Mouse (Mus musculus): ENCODE data around the gene Spryd4. TPM values are rescaled to one million over a fixed set of nuclear protein-coding genes. Genes with fewer than 3 reads are reported as not detected.
A peak's percentile ranks its signal among the peaks of the same experiment; 100 is the strongest.
"Not testable (repeated sequence)": the region's sequence is repeated elsewhere in the genome, so short reads cannot be mapped to it uniquely, and the experiment has no call there.

Gene Spryd4
- total RNA-seq, 2 experiments from 2014 or later: 31.0 to 35.6 TPM

DNA sequence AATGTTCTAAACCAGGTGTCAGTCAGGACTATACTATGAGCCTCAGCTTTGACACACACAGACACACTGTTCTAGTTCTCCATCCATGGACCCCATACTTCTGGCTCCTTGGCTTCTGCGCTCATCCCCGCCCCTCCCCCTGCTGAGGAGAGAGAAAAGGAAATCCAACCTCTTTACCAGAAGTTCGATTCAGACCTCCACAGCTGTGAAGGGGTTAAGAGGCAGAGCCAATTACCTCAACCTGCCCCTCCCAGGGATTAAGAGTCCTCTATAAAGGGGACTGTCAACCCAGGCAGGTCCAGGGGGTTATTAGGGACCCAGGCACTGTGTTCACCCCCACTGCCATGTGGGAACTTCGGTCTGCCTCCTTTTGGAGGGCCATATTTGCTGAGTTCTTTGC lies 13.9 kb upstream of the Spryd4 start, which contains the start of gene Mip:
Gene Mip, plus strand, starts transcription at position 301 of the 400 bp plus-strand sequence.
- no peak for DNase-seq

DNA sequence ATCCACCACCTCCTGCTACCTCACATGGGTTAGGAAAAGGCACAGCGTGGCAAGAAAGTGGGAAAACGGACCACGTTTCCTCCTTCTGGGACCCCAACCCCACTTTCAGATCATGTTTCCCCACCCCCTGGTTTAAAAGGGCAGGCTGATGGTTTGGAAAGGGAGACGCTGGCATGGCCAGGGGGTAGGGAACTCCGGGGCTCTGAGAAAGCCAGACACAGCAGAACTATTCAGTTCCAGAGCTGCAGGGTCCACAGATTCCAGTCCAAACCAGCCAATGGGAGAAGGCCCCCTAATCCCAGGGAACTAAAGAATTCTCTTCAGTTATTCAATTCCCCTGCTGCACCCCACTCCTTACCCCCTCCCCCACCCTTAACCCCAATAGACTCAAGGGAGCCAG lies 13.5 kb upstream of the Spryd4 start:
- DNase-seq: no peak

DNA sequence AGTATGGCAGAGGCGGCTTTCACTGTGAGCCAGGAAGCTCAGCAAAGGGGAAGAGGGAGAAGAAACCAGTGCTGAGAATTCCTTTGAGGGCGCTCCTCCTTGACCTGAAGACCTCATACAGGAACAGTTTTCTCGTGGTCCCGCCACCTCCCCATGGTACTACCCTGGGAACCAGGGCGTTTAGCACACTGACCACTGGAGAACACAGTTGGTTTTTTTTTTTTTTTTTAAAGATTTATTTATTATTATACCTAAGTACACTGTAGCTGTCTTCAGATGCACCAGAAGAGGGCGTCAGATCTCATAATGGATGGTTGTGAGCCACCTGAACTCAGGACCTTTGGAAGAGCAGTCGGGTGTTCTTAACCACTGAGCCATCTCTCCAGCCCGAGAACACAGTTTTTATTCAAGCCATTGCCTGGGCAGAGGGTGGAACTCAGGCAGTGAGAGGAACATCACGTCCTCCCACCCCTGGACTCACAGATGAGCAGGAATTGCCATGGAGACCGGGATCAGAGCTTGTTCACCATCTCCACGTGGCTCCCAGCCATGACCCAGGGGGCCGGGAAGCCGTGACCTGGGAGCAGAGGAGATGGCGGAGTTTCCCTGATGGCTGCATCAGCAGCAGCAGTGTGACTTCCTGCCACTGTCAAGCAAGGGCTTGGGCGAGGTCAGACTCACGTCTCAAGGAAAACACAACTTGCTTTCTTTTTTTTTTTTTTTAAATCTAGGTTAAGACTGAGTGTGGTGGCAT lies 10.1 kb upstream of the Spryd4 start:
- DNase-seq: no peak

DNA sequence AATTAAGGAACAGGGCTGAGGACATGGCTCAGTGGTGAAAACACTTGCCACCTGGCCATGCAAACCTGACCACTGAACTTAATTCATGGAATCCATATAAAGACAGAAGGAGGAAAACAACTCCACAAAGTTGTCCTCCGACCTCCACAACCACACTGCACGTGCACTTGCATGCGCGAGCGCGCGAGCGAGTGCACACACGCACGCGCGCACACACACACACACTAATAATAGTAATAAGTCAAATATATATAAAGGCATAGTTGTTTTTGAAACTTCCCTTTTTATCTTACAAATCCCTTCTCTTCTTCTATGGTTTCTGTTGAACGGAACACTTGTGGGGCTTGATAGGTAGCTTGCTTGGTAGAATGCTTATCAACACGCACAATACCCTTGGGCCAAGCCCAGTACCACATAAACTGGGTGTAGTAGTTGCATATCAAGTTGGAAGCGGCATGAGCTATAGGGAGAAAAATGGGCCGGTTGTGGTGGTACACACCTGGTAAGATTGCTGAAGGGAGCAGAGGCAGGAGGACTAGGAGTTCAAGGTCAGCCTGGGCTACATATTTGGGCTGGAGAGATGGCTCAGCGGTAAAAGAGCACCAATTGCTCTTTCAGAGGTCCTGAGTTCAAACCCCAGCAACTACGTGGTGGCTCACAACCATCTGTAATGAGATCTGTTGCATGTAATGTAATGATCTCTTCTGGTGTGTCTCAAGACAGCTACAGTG lies 6.9 kb upstream of the Spryd4 start:
- DNase-seq: no peak

DNA sequence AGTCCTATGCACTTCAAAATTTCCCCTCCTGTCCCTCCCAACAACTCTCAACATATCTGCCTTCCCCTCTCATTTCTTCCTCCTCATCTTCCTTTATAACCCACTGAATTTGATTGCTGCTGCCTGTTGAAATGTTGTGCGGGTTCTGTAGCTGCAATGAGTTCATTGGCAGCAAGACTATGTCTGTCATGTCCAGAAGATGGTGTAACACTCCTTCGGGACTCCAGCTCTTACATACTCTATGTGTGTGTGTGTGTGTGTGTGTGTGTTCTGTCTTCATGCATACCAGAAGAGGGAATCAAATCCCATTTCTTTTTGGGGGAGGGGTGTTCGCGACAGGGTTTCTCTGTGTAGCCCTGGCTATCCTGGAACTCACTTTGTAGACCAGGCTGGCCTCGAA lies 3.4 kb upstream of the Spryd4 start:
- DNase-seq: no peak

DNA sequence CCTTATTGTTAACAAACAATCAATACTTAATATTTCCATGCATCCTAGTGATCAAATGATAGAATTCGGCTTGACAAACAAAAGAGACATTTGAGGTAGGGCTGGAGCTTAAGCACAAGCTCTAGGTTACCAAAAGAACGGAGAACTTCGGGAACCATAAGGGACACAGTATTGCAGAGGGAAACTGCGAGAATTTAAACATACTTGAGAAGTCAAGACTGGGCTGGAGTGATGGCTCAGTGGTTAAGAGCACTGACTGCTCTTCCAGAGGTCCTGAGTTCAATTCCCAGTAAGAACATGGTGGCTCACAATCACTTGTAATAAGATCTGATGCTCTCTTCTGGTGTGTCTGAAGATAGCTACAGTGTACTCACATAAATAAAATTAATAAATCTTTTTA lies 2.5 kb upstream of the Spryd4 start:
- DNase-seq: not testable (repeated sequence)

DNA sequence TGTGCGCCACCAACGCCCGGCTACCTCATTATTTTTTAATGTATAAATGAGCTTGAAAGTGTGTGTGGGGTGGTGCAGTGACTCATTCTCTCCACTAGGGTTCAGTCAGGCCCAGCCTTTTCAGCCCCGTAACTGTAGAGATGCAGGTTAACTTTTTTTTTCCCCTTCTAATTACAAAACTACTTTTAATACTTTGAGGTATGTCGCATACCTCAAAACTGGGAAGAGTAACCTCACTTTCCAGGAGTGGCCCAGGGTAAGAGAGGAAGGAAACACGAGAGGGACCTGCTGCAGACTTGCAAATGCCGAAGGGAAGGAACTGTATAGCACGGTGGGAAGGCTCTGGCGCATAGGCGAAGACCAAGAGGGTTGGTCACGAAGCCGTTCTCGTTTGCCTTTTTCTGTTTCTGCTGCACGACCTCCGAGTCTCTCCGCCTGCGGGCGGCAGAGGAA lies 1.3 kb upstream of the Spryd4 start:
- DNase-seq: no peak

DNA sequence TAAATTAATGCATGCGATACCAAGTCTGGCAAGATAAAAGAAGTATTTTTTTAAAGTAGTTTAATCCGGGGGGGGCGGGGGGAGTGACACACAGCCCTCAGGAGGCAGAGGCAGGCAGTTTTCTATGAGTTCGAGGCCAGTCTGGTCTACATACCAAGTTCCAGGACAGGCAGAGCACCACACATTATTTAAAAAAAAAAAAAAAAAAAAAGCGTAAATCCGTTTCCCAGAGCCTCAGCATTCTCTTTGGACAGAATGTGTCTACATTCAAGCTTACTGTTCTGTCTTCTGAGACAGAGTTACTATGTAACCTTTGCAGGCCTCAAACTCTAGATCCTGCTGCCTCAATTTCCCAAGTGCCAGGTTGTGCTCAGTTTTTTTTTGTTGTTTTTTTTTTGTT lies 541 bp upstream of the Spryd4 start:
- no peak for DNase-seq

DNA sequence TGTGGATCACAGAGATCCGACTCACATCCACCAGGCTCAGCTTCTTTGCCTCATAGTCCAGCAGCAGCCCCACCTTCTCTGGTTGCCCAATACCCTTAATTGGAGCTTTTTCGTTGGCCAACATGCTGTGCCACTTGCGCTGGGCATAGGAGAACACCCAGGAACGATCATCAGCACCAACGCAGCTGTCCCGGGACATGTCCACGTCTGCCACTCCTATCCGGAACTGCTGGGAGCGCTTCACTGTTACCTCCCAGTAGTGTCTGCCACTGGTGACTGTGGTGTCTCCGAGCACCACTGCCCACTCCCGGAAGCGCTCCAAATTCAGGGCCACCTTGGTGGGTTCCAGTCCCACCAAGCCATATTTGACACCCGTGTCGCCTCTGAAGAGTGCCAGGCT lies 653 bp downstream of the Spryd4 start:
- DNase-seq: no peak

DNA sequence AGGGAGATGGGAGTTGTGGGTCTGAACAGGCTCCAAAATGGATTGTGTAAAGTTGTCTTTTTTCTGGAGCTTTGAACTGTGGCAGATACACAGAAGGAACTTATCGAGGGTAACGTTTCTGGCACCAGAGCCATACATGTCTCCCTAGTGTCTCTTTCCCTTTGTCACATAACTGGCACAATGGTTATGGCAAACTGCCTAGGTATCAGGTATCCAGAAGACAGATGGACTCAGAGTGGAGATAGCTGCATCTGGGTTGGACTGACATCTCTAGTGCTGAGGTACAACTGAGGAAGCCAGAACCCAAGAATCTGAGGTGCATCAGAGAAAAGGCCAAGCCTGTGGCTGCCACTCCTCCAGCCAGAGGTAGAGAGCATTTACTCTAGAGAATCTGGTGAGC lies 1.5 kb downstream of the Spryd4 start:
- DNase-seq: no peak

DNA sequence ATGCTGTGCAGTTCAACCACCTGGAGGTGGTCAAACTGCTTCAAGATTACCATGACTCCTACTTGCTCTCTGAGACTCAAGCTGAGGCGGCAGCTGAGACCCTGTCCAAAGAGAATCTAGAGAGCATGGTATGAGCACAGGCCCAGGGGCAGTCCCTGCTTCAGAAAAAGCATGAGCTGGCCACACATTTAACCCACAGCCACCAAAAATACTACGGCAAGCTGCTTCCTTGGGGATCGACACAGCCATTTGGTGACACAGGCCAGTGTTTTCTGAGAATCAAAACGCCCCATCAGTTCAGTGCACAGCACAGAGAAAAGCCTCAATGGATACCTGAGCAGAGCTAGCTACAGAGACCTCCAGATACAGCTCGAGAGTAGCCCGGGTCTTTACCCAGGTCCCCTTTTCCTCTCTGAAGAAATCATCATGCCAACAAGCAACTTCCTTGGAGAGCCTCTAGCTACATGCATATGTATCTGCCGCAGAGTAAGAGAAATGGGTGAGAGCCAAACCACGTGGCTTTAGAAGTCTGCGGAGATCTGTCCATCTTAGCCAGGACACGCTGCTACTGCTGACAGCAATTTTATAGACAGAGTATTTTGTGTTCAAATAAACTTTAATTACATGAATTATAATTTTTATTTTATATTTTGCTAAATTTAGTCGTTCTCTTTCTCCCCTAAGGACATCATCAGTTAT lies 2.1 kb downstream of the Spryd4 start:
- DNase-seq: no peak

DNA sequence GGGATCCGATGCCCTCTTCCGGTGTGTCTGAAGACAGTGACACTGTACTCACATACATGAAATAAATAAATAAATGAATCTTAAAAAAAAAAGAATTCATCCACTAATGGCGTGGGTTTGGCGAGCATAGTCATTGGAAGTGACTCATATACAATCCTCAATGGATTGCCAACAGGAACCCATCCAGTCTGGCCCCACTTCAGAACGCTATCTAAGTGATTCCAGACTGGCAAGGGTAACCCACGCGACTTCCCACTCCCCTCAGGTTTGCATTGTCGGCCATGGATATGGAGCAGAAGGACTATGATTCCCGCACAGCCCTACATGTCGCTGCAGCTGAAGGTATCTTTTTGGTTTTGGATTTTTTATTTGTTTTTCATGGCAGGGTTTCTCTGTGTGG lies 3.3 kb downstream of the Spryd4 start:
- DNase-seq: no peak

DNA sequence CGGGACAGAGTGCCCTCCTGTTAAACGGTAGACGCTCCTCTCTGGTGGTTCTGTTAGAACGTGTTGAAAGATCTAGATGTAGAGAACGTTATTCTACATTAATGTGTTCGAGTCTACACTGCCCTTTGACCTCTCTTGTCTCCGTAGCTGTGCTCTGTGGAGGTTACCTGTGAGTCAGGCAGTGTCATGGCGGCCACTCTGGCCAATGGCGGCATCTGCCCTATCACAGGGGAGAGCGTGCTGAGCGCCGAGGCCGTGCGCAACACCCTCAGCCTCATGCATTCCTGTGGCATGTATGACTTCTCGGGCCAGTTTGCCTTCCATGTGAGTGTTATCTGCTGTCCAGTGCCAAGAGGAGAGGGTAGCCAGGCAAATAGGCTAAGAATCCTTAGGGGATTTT lies 6.7 kb downstream of the Spryd4 start:
- no peak for DNase-seq

DNA sequence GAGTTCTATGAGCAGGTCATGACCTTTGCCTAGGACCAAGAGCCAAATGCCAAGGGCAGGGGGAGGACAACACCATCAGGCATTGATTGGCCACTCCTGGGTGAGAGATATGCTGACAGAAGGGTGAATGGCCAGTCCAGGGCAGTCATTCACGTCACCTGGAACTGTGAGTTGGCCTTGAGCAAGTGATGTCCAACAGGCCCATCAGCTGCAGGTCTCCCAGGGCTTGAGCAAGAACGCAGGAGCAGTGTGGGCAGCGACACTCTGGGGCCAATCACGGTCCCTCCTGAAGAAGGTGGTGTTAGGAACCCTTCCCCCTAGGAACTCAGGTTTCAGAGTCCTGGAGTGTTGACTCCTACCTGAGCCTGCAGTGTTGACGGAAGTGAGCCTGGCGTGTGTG lies 9.8 kb downstream of the Spryd4 start:
- DNase-seq: no peak

DNA sequence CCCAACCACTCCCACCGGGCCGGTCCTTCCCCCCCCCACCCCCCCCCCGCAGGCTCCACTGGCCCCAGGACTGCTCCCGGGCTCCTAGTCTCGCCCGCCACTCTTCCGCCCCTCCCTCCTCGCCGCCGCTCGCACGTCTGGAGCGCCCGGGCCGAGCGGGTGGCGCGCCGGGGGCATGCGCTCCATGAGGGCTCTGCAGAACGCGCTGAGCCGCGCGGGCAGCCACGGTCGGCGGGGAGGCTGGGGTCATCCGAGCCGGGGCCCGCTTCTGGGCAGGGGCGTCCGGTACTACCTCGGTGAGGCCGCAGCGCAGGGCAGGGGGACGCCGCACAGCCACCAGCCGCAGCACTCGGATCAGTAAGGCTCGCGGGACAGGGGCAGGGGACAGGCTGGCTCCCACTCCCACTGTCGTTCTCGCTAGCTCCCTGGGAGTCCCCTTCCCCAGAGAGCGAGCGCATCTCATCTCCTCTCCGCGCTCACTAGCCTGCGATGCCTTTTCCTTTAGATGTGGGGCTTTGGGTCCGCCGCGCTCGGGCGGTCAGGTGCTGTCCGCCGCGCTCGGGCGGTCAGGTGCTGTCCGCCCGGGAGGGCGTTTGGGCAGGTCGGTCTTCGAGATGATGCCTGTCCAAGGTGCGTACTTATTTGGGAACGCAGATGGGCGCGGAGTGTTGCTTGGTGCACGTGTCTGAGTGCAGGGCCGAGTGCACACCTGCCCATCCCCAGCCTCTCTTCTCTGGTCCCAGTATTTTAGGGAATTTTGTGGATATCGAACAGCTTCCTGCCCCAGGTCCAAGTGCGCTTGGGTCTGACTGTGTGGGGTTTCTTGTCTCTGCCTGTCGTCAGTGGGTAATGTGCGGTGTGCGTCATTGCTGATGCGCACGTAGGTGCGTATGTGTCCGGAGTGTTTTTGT lies 16.8 kb downstream of the Spryd4 start:
- no peak for DNase-seq

DNA sequence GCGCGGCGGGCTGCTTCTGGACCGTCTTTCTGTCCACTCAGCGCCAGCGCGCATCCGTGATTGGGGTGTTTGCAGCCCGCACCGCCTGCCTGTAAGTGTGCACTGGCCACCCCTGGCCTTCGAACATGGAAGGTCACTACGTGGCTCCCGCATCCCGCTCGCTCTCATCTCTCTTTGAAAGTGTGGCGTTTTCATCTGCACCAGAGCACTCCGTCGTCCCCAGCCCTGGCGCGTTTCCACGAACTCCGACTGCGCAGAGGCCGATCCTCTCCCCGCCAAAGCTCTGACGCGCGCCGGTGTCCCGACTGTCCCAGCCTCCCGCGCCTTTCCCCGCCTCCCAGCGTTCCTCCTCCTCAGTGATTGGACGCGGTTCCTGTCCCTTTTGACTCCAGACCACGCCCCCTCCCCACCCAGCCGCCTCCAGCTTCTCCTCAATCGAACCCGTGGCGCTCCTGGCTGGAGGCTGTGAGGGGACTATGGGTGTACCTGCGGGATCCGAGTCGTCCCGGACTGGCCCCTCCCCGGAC lies 17.5 kb downstream of the Spryd4 start, which contains the start of gene Gls2:
Gene Gls2, plus strand, starts transcription at position 434 of the 527 bp plus-strand sequence.
- peak; percentile 96 for DNase-seq

DNA sequence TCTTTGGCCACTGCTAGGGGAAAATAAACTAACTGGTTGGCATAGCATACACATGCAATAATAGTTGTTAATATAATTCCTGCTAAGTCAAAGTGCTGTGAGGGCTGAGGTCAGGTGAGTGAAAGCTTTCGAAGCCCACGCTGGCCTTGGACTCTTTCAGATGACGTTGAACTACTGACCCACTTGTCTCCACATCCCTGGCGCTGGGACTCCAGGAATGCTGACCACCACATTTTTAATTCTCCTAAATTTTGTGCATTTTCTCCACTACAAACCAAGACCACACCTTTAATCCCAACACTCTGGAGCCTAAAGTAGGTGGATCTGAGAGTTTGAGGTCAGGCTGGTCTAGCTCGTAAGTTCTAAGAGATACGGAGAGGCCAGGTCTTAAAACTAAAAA lies 18.5 kb downstream of the Spryd4 start:
- no peak for DNase-seq

DNA sequence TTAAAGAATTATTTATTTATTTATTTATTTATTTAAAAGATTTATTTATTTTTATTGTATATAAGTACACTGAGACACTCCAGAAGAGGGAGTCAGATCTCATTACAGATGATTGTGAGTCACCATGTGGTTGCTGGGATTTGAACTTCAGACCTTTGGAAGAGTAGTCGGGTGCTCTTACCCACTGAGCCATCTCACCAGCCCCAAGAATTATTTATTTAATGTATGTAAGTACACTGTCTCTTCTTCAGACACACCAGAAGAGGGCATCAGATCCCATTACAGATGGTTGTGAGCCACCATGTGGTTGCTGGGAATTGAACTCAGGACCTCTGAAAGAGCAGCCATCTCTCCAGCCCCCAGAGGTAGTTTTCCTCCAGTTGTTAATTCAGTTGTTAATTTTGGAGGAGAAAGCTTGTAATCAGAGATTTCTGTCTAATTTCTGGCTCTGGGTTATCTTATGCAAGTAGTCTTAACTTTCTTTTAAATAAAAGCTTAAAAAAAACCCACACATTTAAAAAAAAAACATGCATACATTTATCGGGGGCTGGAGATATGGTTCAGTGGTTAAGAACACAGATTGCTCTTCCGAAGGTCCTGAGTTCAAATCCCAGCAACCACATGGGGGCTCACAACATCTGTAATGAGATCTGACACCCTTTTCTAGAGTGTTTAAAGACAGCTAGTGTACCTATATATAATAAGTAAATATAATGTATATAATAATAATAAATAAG lies 19.4 kb downstream of the Spryd4 start:
- not testable (repeated sequence) for DNase-seq

DNA sequence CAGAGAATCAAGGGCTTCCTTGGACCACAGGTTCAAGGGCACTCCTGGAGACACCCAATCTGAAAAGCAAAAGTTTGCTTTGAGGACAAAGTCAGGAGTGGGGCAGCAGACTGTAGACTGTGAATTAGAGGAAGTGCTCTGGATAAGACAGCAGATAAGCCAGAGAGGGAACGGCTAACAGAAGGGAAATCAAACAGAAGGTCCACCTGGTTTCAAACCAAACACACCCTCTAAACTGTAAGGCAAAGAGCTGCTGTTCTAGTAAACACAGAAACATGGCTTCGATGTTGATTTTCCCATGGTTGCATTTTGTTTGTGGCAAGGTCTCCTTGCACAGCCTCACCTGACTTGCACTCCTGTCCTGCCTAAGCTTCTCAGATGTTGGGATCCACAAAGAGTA lies 20.1 kb downstream of the Spryd4 start:
- no peak for DNase-seq

DNA sequence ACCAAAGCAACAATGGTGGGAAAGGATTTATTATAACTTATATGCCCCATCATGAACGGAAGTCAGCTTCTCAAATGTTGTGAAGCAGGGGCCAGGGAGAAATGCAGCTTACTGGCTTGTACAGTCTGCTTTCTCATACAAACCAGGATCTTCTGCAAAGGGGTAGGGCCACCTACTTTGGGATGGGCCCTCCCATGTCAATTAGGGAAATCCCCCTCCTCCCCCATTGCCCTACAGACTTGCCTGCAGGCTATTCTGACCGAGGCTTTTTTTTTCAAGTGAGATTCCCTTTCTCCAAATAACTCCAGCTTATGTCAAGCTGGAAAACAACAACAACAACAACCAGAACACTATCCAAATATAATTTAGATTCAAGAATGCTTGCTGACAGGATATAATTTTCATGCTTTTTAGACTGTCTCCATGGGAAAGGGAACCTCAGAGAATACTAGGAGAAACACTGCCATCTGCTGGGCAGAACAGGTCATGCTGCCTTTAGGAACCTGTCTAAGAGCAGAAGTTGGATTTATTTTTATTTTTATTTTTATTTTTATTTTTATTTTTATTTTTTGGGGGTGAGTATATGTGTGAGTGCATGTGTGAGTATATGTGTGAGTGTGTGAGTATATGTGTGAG lies 23.2 kb downstream of the Spryd4 start:
- DNase-seq: peak; percentile 26
